Mouse (Mus musculus): ENCODE measurements around the gene Map4k5.

Gene Map4k5

GRCm38 (mm10) chr12:69790530-69791505, 102.2 kb downstream of the Map4k5 start, which contains the start of gene Cdkl1:
TSS of gene Cdkl1 (minus strand) at chr12:69791267.
- intact Hi-C loops (cut with DNase I) = no loop called here

- intact Hi-C loops (cut with DNase I) = no loop called here
These were observed 103.1 kb downstream of the Map4k5 start for GRCm38 (mm10) chr12:69789766-69790529.

- intact Hi-C loops (cut with DNase I) = no loop called here
These were observed 104.6 kb downstream of the Map4k5 start for GRCm38 (mm10) chr12:69788380-69788779.

- intact Hi-C loops (cut with DNase I) = no loop called here
These were observed 107.5 kb downstream of the Map4k5 start for GRCm38 (mm10) chr12:69785471-69785870.

- intact Hi-C loops (cut with DNase I) = no loop called here
These were observed 109.6 kb downstream of the Map4k5 start for GRCm38 (mm10) chr12:69783247-69784025.

GRCm38 (mm10) chr12:69781935-69782650, 110.9 kb downstream of the Map4k5 start:
- intact Hi-C loops (cut with DNase I) = no loop called here

GRCm38 (mm10) chr12:69781480-69781879, 111.5 kb downstream of the Map4k5 start:
- intact Hi-C loops (cut with DNase I) = no loop called here

DNA sequence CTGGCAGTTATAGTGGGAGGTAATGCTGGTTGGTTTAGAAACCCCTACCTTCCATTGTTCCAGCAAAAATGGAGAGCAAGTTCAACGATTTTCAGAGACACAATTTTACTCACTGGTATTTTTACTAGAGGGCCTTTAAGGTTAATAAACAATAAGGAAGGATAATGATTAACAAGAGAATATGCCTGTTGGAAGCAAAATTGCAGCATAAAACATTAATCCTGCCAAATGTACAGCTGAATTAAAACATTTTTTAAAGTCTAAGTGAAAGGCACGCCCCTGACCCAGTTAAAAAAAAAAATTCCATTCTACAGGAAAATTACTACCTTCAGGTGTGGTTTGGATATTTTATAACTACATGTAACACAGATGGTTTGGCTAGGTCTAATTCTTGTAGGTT, 115.0 kb downstream of the Map4k5 start:
- intact Hi-C loops (cut with DNase I) = no loop called here

DNA sequence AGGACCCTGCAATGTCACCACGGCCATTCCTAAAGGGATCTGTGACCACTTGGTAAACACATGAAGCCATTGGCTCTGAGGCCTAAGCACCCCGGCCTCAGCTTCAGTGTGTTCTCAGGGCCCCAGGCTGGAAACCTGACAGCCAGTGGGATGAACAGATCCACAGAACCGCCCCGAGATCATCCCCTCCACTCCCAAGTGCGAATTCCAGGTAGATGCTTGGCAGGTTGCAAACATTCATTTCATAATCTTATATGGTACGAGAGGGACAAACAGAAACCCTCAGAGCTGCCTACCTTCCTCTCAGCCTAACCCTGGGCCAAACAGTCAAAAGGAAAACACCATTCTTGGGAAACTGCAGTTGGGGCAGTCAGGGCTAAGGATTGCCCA, 115.7 kb downstream of the Map4k5 start:
- intact Hi-C loops (cut with DNase I) = no loop called here

- intact Hi-C loops (cut with DNase I) = no loop called here
These were observed 116.2 kb downstream of the Map4k5 start for GRCm38 (mm10) chr12:69776607-69777340.

- intact Hi-C loops (cut with DNase I) = loop anchor here (5.0 kb wide), 1 partner anchor 43 kb away; no protein-coding TSS in a partner anchor
These were observed 124.2 kb downstream of the Map4k5 start for GRCm38 (mm10) chr12:69768841-69769240.

DNA sequence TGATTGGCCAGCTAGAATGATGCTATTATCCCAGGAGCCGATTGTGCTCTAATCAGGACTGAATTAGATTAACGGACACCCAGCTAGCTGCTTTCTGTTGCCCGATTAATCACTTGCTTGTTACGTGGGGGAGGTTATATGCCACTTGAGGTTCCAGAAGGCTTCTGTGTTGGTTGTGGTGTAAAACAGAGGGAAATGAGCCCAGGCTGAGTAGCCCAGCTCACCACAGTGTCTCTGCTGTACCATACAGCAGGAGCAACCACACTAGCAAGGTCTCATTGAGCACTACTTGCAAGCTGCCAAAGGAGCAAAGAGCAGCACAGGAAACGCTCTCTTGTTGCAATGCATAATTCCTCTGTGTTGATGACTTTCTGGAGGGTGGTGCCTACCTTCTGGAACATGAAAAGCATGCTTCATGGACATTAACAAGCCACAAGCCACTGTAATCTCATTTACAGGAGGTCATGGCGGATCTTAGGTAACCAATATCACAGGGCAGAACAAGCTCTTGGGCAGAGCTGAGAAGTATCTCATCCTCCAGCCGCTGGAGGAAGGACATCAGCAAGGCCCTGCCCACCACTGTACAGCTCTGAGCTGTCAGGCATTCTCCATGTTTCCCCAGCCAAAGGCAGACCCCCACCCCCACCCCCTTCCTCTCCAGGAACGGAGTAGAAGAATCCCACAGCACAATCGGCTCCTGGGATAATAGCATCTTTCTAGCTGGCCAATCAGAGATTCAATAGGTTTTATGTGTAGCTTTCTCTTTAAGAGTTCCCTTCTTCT, 125.3 kb downstream of the Map4k5 start:
- intact Hi-C loops (cut with DNase I) = loop anchor here (5.0 kb wide), 1 partner anchor 45 kb away; no protein-coding TSS in a partner anchor

DNA sequence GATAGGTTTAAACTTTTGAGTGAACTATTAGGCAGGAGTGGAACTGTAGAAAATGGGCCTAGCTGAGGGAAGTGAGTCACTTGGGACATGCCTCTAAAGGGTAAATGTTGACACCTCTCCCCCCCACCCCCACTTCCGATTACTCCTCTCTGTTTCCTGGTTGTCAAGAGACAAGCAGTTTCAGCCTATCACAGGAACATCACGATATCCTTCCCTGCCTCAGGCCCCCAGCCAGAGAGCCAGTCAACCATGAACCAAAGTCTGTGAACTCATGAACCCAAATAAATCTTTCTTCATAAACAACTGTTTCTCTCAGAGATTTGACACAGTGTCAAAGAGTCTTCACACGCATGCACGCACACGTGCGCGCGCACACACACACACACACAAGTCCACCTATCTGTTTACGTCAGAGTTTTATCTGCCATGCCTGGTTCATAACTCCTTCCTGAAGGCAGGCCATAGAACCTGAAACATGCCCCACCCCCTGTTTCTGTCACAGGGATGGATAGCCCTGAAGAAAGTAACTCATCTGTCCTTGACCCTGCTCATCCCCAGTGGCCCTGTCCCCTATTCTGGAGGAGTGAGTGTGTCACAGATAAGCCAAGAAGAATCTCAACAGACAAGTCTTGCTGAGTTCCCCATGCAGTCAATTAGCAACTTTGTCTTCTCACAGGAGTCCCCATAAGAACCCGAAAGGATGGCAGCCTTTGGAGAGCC, 126.7 kb downstream of the Map4k5 start:
- intact Hi-C loops (cut with DNase I) = loop anchor here (5.0 kb wide), 1 partner anchor 46 kb away; no protein-coding TSS in a partner anchor

- intact Hi-C loops (cut with DNase I) = loop anchor here (5.0 kb wide), 1 partner anchor 47 kb away; no protein-coding TSS in a partner anchor
These were observed 127.5 kb downstream of the Map4k5 start for GRCm38 (mm10) chr12:69765543-69765942.

- intact Hi-C loops (cut with DNase I) = no loop called here
These were observed 131.4 kb downstream of the Map4k5 start for GRCm38 (mm10) chr12:69761603-69762002.

GRCm38 (mm10) chr12:69760743-69761406, 132.1 kb downstream of the Map4k5 start:
- intact Hi-C loops (cut with DNase I) = no loop called here

DNA sequence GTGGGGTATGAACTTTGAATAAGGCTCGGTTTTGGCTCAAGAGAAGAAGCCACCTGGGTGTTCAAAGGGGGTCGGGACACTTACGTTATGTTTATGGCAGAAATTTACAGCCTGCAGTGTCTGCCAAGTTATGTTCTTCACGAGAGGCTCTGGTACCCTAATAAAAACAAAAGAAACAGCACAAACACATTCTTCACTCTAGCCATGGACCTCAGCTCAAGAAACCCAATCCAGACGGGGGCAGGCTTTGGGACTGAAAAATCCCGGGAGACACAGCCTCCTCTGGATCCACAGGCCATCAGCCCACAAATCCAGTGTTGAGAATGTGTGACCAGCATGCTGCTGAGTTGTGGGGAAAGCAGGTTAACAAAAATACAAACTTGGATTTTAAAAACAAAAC, 133.0 kb downstream of the Map4k5 start:
- intact Hi-C loops (cut with DNase I) = no loop called here

Measured in adrenal gland (tissue).